Mouse (Mus musculus): ENCODE measurements around the gene Agbl1.
"Not testable (repeated sequence)": the region's sequence is repeated elsewhere in the genome, so short reads cannot be mapped to it uniquely, and the experiment has no call there.

Gene Agbl1

GRCm38 (mm10) chr7:76229311-76229937 is at the start of gene Agbl1:
Gene Agbl1 (plus strand): TSS chr7:76229887.
- DNase-seq, result peak; percentile 7 to 11

- peak in 1 of 2 experiments; percentile 17 for DNase-seq
Measured at GRCm38 (mm10) chr7:76185005-76185658, 44.6 kb upstream of the Agbl1 start.

GRCm38 (mm10) chr7:76185681-76186121 is 44.0 kb upstream of the Agbl1 start:
- no peak for DNase-seq

- no peak for DNase-seq
Measured at GRCm38 (mm10) chr7:76218546-76218945, 11.1 kb upstream of the Agbl1 start.

- DNase-seq, result no peak
Measured at GRCm38 (mm10) chr7:76219797-76220469, 9.8 kb upstream of the Agbl1 start.

- no peak for DNase-seq
Measured at GRCm38 (mm10) chr7:76222691-76223090, 7.0 kb upstream of the Agbl1 start.

- peak; percentile 17 to 30 for DNase-seq
Measured at GRCm38 (mm10) chr7:76228881-76229280, 806 bp upstream of the Agbl1 start.

- no peak for DNase-seq
Measured at GRCm38 (mm10) chr7:76234321-76234720, 4.6 kb downstream of the Agbl1 start.

- no peak for DNase-seq
Measured at GRCm38 (mm10) chr7:76237497-76237896, 7.8 kb downstream of the Agbl1 start.

GRCm38 (mm10) chr7:76244839-76245238 is 15.2 kb downstream of the Agbl1 start:
- DNase-seq, result not testable (repeated sequence)

- no peak for DNase-seq
Measured at GRCm38 (mm10) chr7:76275061-76275460, 45.4 kb downstream of the Agbl1 start.

- peak; percentile 35 to 45 for DNase-seq
Measured at GRCm38 (mm10) chr7:76282831-76283230, 53.1 kb downstream of the Agbl1 start.

GRCm38 (mm10) chr7:76287531-76287930 is 57.8 kb downstream of the Agbl1 start:
- DNase-seq, result no peak

GRCm38 (mm10) chr7:76321866-76322553 is 92.3 kb downstream of the Agbl1 start:
- no peak for DNase-seq

GRCm38 (mm10) chr7:76326091-76326490 is 96.4 kb downstream of the Agbl1 start:
- no peak for DNase-seq

GRCm38 (mm10) chr7:76339308-76339707 is 109.6 kb downstream of the Agbl1 start:
- no peak for DNase-seq

- no peak for DNase-seq
Measured at GRCm38 (mm10) chr7:76341601-76342000, 111.9 kb downstream of the Agbl1 start.

- DNase-seq, result peak; percentile 51
Measured at GRCm38 (mm10) chr7:76353469-76353868, 123.8 kb downstream of the Agbl1 start.

- DNase-seq, result no peak
Measured at GRCm38 (mm10) chr7:76354510-76354909, 124.8 kb downstream of the Agbl1 start.

- no peak for DNase-seq
Measured at GRCm38 (mm10) chr7:76371269-76371668, 141.6 kb downstream of the Agbl1 start.

- no peak for DNase-seq
Measured at GRCm38 (mm10) chr7:76379493-76379892, 149.8 kb downstream of the Agbl1 start.

- DNase-seq, result no peak
Measured at GRCm38 (mm10) chr7:76381986-76382385, 152.3 kb downstream of the Agbl1 start.

- DNase-seq, result no peak
Measured at GRCm38 (mm10) chr7:76389240-76389639, 159.6 kb downstream of the Agbl1 start.

Data from thymus, postnatal 36 days (tissue).